30 mouse cellular contexts compared by ENCODE assay signal in the genomic region with DNA sequence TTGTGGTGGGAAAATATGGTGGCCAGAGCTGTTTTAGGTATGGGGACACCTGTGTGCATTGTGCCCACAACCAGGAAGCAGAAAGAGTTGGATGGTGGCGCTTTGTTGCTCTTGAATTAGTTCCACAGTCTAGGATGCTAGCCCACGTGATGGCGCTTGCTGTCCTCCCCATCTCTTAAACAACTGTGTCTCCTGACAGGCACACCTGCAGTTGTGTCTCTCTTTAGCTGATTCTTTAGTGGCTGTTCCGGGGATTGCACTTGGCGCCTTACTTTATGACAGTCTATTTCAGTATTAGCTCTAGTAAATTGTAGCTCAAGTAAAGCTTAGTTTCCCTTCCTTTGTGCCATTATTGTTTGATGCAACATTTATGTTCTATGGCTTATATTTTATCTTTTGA.
DNase-seq lines count a peak whose midpoint lies in the region; ATAC-seq and TF ChIP-seq lines count a peak whose summit lies in the region.
"Had no signal": no experiment of that assay in that cellular context is flagged by ENCODE, and none has a peak within 500 bp of the region (broad histone marks: within the 10 kb centered on the region; RNA-seq: fewer than 3 reads in every experiment).

No protein-coding gene starts in this region.

- WGBS in kidney, embryonic 16.5 days = 92% methylated on average over 5 of the region's 5 CpGs
- 91% methylated on average over 5 of the region's 5 CpGs for WGBS in midbrain, embryonic 16.5 days

- peaks cover 49% of the 10 kb centered on the region for H3K4me1 ChIP-seq in E14TG2a.4 (replicated peaks; ENCODE audit: low read depth, low read length)
- H3K4me1 ChIP-seq in kidney, embryonic 16.5 days (ENCODE audit: insufficient read depth, low read length) = 0 out of 2 replicates have a peak, but pooled peaks cover 5% of the 10 kb centered on the region
- H3K4me1 ChIP-seq in midbrain, embryonic 16.5 days (ENCODE audit: control insufficient read depth, insufficient read depth, low read length) = 0 out of 2 replicates have a peak, but pooled peaks cover 2% of the 10 kb centered on the region
- H3K4me1 ChIP-seq: embryonic facial prominence, embryonic 12.5 days; embryonic facial prominence, embryonic 15.5 days; hindbrain, embryonic 10.5 days had no signal

- no peak overlapping the region for H3K4me2 ChIP-seq in kidney, embryonic 16.5 days (replicated peaks; ENCODE audit: low read depth, low read length)
- no peak overlapping the region for H3K4me2 ChIP-seq in midbrain, embryonic 16.5 days (ENCODE audit: low read length)
- H3K4me2 ChIP-seq: embryonic facial prominence, embryonic 12.5 days; embryonic facial prominence, embryonic 15.5 days; heart, embryonic 12.5 days; heart, embryonic 15.5 days; hindbrain, embryonic 13.5 days had no signal

- TF ChIP-seq CTCF in layer of hippocampus, adult 2 months (conservative IDR thresholded peaks at IDR 0.05) = peak; percentile 39; the same call in 1 of the 2 replicates
- peak; percentile 19; the same call in 1 of the 2 replicates for TF ChIP-seq CTCF in E14TG2a.4 (conservative IDR thresholded peaks at IDR 0.05; ENCODE audit: low read length)

- no peak overlapping the region for H3K9ac ChIP-seq in kidney, embryonic 16.5 days (replicated peaks; ENCODE audit: low read length)
- no peak overlapping the region for H3K9ac ChIP-seq in midbrain, embryonic 16.5 days (ENCODE audit: low read depth, low read length)
- H3K9ac ChIP-seq: embryonic facial prominence, embryonic 12.5 days; embryonic facial prominence, embryonic 15.5 days; forebrain, postnatal 0 days; heart, embryonic 12.5 days; heart, embryonic 15.5 days; hindbrain, embryonic 13.5 days had no signal

- no peak overlapping the region for H3K27ac ChIP-seq in layer of hippocampus, adult 2 months
- no peak overlapping the region for H3K27ac ChIP-seq in kidney, embryonic 16.5 days (ENCODE audit: low read length)
- H3K27ac ChIP-seq in midbrain, embryonic 16.5 days (ENCODE audit: low read length) = no peak overlapping the region
- H3K27ac ChIP-seq: embryonic facial prominence, embryonic 12.5 days; embryonic facial prominence, embryonic 15.5 days; gastrocnemius, adult 2 months; heart, embryonic 15.5 days; hindbrain, embryonic 10.5 days; hindbrain, embryonic 13.5 days had no signal

- no peaks in the 10 kb centered on the region for H3K9me3 ChIP-seq in E14TG2a.4 (ENCODE audit: low read length)
- H3K9me3 ChIP-seq in kidney, embryonic 16.5 days (ENCODE audit: low read length) = no peaks in the 10 kb centered on the region
- H3K9me3 ChIP-seq in midbrain, embryonic 16.5 days (replicated peaks; ENCODE audit: control insufficient read depth, low read length, poor library complexity, severe bottlenecking) = no peaks in the 10 kb centered on the region
- H3K9me3 ChIP-seq: embryonic facial prominence, embryonic 12.5 days; embryonic facial prominence, embryonic 15.5 days; heart, embryonic 12.5 days; heart, embryonic 15.5 days; hindbrain, embryonic 10.5 days; hindbrain, embryonic 13.5 days had no signal

- no peak for DNase-seq in layer of hippocampus, adult 2 months (ENCODE audit: low spot score in 2 of 2)
- no peak for DNase-seq in layer of hippocampus, adult 18-20 months (ENCODE audit: low spot score in 2 of 2)
- DNase-seq in ES-CJ7 (ENCODE audit: low read depth, low spot score) = peak; percentile 49
- peak; percentile 28 for DNase-seq in WW6 (ENCODE audit: low read depth, low spot score)
- no peak for DNase-seq in gastrocnemius, adult 8-10 months (ENCODE audit: low spot score in 2 of 2)
- DNase-seq: adrenal gland, adult 2 months; adrenal gland, postnatal 14 days; B cell, adult 2 months; cerebellum, adult 11 months; cerebellum, adult 2 months; cerebellum, adult 9-11 months; cerebellum, postnatal 25 days; forebrain, postnatal 0 days; gastrocnemius, adult 2 months; gastrocnemius, postnatal 25 days; heart, adult 18-20 months; heart, postnatal 10 days; heart, postnatal 36 days had no signal

- no peaks in the 10 kb centered on the region for H3K27me3 ChIP-seq in E14TG2a.4 (ENCODE audit: insufficient read depth, low read length)
- H3K27me3 ChIP-seq in kidney, embryonic 16.5 days (ENCODE audit: insufficient read depth, low read length) = no peaks in the 10 kb centered on the region
- no peaks in the 10 kb centered on the region for H3K27me3 ChIP-seq in midbrain, embryonic 16.5 days (ENCODE audit: control insufficient read depth, insufficient read depth, low read depth, low read length)
- H3K27me3 ChIP-seq: CH12.LX; embryonic facial prominence, embryonic 12.5 days; embryonic facial prominence, embryonic 15.5 days; heart, embryonic 12.5 days; heart, embryonic 15.5 days; hindbrain, embryonic 13.5 days had no signal

- no peak overlapping the region for H3K4me3 ChIP-seq in layer of hippocampus, adult 2 months
- no peak overlapping the region for H3K4me3 ChIP-seq in E14TG2a.4 (replicated peaks; ENCODE audit: low read length)
- no peak overlapping the region for H3K4me3 ChIP-seq in kidney, embryonic 16.5 days (ENCODE audit: low read length)
- H3K4me3 ChIP-seq in midbrain, embryonic 16.5 days (ENCODE audit: low read depth, low read length) = no peak overlapping the region
- H3K4me3 ChIP-seq: embryonic facial prominence, embryonic 12.5 days; embryonic facial prominence, embryonic 15.5 days; gastrocnemius, adult 2 months; heart, embryonic 12.5 days; heart, embryonic 15.5 days; hindbrain, embryonic 10.5 days; hindbrain, embryonic 13.5 days had no signal

- H3K36me3 ChIP-seq in E14TG2a.4 (ENCODE audit: insufficient read depth, low read length) = peaks cover 13% of the 10 kb centered on the region
- H3K36me3 ChIP-seq in kidney, embryonic 16.5 days (ENCODE audit: insufficient read depth, low read length) = peaks cover 11% of the 10 kb centered on the region
- H3K36me3 ChIP-seq in midbrain, embryonic 16.5 days (ENCODE audit: control insufficient read depth, insufficient read depth, low read length) = peaks cover 5% of the 10 kb centered on the region; the same call in 1 of the 2 replicates

- ATAC-seq in kidney, embryonic 16.5 days (ENCODE audit: low FRiP score, low TSS enrichment) = no peak
- ATAC-seq in midbrain, embryonic 16.5 days = no peak
- ATAC-seq: forebrain, embryonic 14.5 days; forebrain, postnatal 0 days; hindbrain, embryonic 16.5 days had no signal

Comparison
In these comparisons a context has a peak if more than half of its experiments do, and no peak if none do; other contexts are left out.
1. DNase-seq: peak in ES-CJ7 (single experiment) and WW6 (single experiment); none in layer of hippocampus, adult 2 months (0 of 2), layer of hippocampus, adult 18-20 months (0 of 2) and gastrocnemius, adult 8-10 months (0 of 2).